Mouse (Mus musculus) testis, adult 2 months (tissue): Measurements from ENCODE around the gene Mboat1.

ENCODE experiments used
- CTCF ChIP-seq: fragments of 200-500 bp; IDR thresholded peaks from 2 replicates; pipeline ENCODE4 v1.5.1; 2012; ENCODE audit warnings: low read depth, mild to moderate bottlenecking, inconsistent platforms, low read length, moderate library complexity; ENCODE audit not compliant: control insufficient read depth, insufficient read depth, insufficient replicate concordance
- POLR2A ChIP-seq: fragments of 200-500 bp; IDR thresholded peaks from 2 replicates; pipeline ENCODE4 v1.6.1; 2012; ENCODE audit warnings: low read depth, mild to moderate bottlenecking, inconsistent platforms, low read length, moderate library complexity; ENCODE audit not compliant: control insufficient read depth

GRCm38 (mm10) chr13:30136243-30136922 lies at the start of gene Mboat1:
- TF ChIP-seq POLR2A: no peak
- TF ChIP-seq CTCF: no peak
